Mouse (Mus musculus): ENCODE results near the gene Phlda1. TPM values are rescaled to one million over a fixed set of nuclear protein-coding genes. Genes with fewer than 3 reads are reported as not detected.

Gene Phlda1
- polyA plus RNA-seq (2014; fragmentation: Nextera tagmentation; extraction: Ambion mirVana): 134 and 137 TPM in 2 replicates

DNA sequence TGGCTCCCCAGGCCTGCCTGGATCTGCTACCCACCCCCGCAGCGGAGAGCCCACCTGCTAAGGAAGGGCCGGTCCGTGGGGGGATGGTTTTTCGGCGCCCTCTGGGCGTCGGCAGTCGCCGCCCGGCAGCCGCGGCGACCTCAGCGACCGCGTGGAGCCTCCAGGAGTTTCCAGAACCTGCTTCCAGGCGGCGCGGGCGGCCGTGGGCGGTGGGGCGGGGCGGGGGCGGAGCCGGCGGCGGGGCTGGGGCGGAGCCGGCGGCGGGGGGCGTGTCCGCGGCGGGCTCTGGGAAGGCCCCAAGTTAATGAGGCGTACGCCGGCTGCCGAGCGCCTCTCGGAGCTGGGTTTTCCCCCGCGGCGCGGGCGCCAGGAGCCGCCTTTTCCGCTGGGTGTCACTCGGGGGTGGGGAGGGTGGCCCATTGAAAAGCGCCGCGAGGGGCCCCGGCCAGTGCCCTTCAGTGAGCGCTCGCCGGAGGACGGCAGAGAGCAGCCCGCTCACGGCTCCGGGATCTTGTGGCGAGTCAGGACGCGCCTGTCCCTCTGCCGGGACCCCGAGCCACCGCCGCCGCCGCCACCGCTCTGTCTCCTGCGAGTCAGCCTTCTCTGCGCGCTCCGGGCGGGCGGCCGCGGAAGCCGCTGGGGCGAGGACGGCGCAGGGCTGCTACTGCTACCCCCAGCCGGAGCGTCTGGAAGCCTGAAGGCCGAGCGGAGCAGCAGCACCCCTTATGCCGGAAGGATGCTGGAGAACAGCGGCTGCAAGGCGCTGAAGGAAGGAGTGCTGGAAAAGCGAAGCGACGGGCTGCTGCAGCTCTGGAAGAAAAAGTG, at the start of gene Phlda1:
Phlda1 (plus strand) TSS at position 186 of the 825 bp plus-strand sequence.
- peak; percentile 98 for DNase-seq
- peak; percentile 39 for TF ChIP-seq CTCF (IDR thresholded peaks at IDR 0.05; ENCODE audit: low read depth)

GRCm38 (mm10) chr10:111458088-111458487, 48.0 kb upstream of the Phlda1 start:
- no peak overlapping the region for H3K4me2 ChIP-seq

More for the DNA sequence above, at the start of gene Phlda1:
- H3K4me2 ChIP-seq: peak within 1 kb of the TSS; percentile 83
- peak within 1 kb of the TSS; percentile 91 for H3K4me3 ChIP-seq (ENCODE audit: low read depth, low read length)
- WGBS: under 1% methylated on average over 89 of the region's 94 CpGs
- peak within 1 kb of the TSS; percentile 96 for H3K27ac ChIP-seq (ENCODE audit: low read depth)
- peaks cover 17% of the 10 kb centered on the region; the same call in 1 of the 2 replicates for H3K36me3 ChIP-seq (ENCODE audit: insufficient read depth)
- no peaks in the 10 kb centered on the region for H3K27me3 ChIP-seq (ENCODE audit: insufficient read depth, low read length)
- ATAC-seq (ENCODE audit: insufficient read depth): peak; percentile 94
- H3K4me1 ChIP-seq (ENCODE audit: insufficient read depth): peaks cover 18% of the 10 kb centered on the region
- H3K9ac ChIP-seq: peak within 1 kb of the TSS; percentile 95
- H3K9me3 ChIP-seq (ENCODE audit: low read depth, low read length): no peaks in the 10 kb centered on the region

GRCm38 (mm10) chr10:111459040-111459439, 47.0 kb upstream of the Phlda1 start:
- WGBS: 56% methylated on average over 9 of the region's 9 CpGs

More at GRCm38 (mm10) chr10:111458088-111458487, 48.0 kb upstream of the Phlda1 start:
- no peak overlapping the region for H3K4me3 ChIP-seq (ENCODE audit: low read depth, low read length)
- ATAC-seq (ENCODE audit: insufficient read depth) (no peak), DNase-seq (no peak)
- H3K9me3 ChIP-seq (ENCODE audit: low read depth, low read length): no peaks in the 10 kb centered on the region
- no peaks in the 10 kb centered on the region for H3K4me1 ChIP-seq (ENCODE audit: insufficient read depth)
- WGBS: 63% methylated on average over 7 of the region's 7 CpGs
- no peaks in the 10 kb centered on the region for H3K27me3 ChIP-seq (ENCODE audit: insufficient read depth, low read length)
- H3K36me3 ChIP-seq (ENCODE audit: insufficient read depth): no peaks in the 10 kb centered on the region
- no peak overlapping the region for H3K27ac ChIP-seq (ENCODE audit: low read depth)
- no peak overlapping the region for H3K9ac ChIP-seq
- no peak for TF ChIP-seq CTCF (IDR thresholded peaks at IDR 0.05; ENCODE audit: low read depth)

DNA sequence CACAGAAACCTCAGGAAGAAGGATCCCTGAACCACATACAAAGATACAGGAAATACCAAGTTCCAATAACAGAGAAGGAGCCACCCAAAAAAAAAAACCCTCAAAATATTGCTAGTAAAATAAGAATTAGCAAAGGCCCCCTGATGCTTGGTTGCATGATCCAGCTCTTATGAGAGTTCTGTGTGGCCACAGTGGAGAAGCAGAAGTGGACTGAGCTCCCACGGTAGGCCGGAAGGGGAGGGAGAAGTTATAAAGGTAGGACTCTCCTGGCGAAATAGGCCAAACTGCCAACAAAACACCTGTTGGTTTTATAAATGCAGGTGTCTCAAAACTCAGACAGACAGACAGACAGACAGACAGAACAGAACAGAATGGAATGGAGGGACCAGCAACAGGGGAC, 46.2 kb upstream of the Phlda1 start:
- ATAC-seq (ENCODE audit: insufficient read depth) (no peak), DNase-seq (no peak)
- Histone ChIP-seq H3K27ac (ENCODE audit: low read depth) (no peak overlapping the region), H3K4me3 (ENCODE audit: low read depth, low read length) (no peak overlapping the region), H3K9me3 (ENCODE audit: low read depth, low read length) (no peaks in the 10 kb centered on the region), H3K4me2 (no peak overlapping the region), H3K4me1 (ENCODE audit: insufficient read depth) (no peaks in the 10 kb centered on the region), H3K27me3 (ENCODE audit: insufficient read depth, low read length) (no peaks in the 10 kb centered on the region), H3K9ac (no peak overlapping the region), H3K36me3 (ENCODE audit: insufficient read depth) (no peaks in the 10 kb centered on the region)
- TF ChIP-seq CTCF (IDR thresholded peaks at IDR 0.05; ENCODE audit: low read depth): no peak
- WGBS: 77% methylated on average over 3 of the region's 3 CpGs

More at GRCm38 (mm10) chr10:111459040-111459439, 47.0 kb upstream of the Phlda1 start:
- H3K4me2 ChIP-seq: no peak overlapping the region
- ATAC-seq (ENCODE audit: insufficient read depth): no peak; the same call in 1 of the 2 replicates
- H3K9ac ChIP-seq: no peak overlapping the region
- no peaks in the 10 kb centered on the region for H3K9me3 ChIP-seq (ENCODE audit: low read depth, low read length)
- no peaks in the 10 kb centered on the region for H3K27me3 ChIP-seq (ENCODE audit: insufficient read depth, low read length)
- no peaks in the 10 kb centered on the region for H3K36me3 ChIP-seq (ENCODE audit: insufficient read depth)
- peak; percentile 42 for DNase-seq
- H3K4me3 ChIP-seq (ENCODE audit: low read depth, low read length): no peak overlapping the region
- no peak overlapping the region for H3K27ac ChIP-seq (ENCODE audit: low read depth)
- TF ChIP-seq CTCF (IDR thresholded peaks at IDR 0.05; ENCODE audit: low read depth): no peak
- H3K4me1 ChIP-seq (ENCODE audit: insufficient read depth): no peaks in the 10 kb centered on the region

DNA sequence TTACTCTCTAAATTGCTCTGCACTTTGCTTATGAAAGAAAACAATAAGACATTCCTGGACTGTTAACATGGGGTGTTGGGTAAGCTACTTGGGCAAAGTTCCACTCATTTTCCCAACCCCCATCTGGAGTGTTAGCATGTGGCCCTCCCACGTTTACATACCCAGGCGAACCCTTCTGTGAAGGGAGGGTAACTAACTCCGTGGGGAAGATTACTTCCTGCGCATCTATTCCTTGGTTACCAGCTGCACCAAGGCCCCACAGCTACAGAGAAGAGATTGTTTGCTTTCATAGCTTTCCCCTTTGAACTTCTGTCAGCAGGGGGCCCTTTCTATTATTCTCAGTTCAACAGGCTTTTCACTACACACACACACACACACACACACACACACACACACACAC, 45.7 kb upstream of the Phlda1 start:
- ATAC-seq (ENCODE audit: insufficient read depth): peak; percentile 28; the same call in 1 of the 2 replicates

GRCm38 (mm10) chr10:111464833-111465232, 41.3 kb upstream of the Phlda1 start:
- H3K4me3 ChIP-seq (ENCODE audit: low read depth, low read length): no peak overlapping the region
- no peaks in the 10 kb centered on the region for H3K27me3 ChIP-seq (ENCODE audit: insufficient read depth, low read length)
- H3K9ac ChIP-seq: no peak overlapping the region
- no peak overlapping the region for H3K27ac ChIP-seq (ENCODE audit: low read depth)
- H3K4me2 ChIP-seq: no peak overlapping the region
- TF ChIP-seq CTCF (IDR thresholded peaks at IDR 0.05; ENCODE audit: low read depth): no peak
- no peaks in the 10 kb centered on the region for H3K36me3 ChIP-seq (ENCODE audit: insufficient read depth)
- no peaks in the 10 kb centered on the region for H3K9me3 ChIP-seq (ENCODE audit: low read depth, low read length)
- H3K4me1 ChIP-seq (ENCODE audit: insufficient read depth): no peaks in the 10 kb centered on the region
- DNase-seq: no peak
- no peak for ATAC-seq (ENCODE audit: insufficient read depth)
- 80% methylated on average over 1 of the region's 1 CpGs for WGBS

More for the DNA sequence above, 45.7 kb upstream of the Phlda1 start:
- Histone ChIP-seq H3K9ac (no peak overlapping the region), H3K9me3 (ENCODE audit: low read depth, low read length) (no peaks in the 10 kb centered on the region), H3K4me3 (ENCODE audit: low read depth, low read length) (no peak overlapping the region), H3K36me3 (ENCODE audit: insufficient read depth) (no peaks in the 10 kb centered on the region), H3K4me1 (ENCODE audit: insufficient read depth) (no peaks in the 10 kb centered on the region), H3K27ac (ENCODE audit: low read depth) (no peak overlapping the region), H3K27me3 (ENCODE audit: insufficient read depth, low read length) (no peaks in the 10 kb centered on the region), H3K4me2 (no peak overlapping the region)
- no peak for DNase-seq
- 17% methylated on average over 4 of the region's 4 CpGs for WGBS
- no peak for TF ChIP-seq CTCF (IDR thresholded peaks at IDR 0.05; ENCODE audit: low read depth)

DNA sequence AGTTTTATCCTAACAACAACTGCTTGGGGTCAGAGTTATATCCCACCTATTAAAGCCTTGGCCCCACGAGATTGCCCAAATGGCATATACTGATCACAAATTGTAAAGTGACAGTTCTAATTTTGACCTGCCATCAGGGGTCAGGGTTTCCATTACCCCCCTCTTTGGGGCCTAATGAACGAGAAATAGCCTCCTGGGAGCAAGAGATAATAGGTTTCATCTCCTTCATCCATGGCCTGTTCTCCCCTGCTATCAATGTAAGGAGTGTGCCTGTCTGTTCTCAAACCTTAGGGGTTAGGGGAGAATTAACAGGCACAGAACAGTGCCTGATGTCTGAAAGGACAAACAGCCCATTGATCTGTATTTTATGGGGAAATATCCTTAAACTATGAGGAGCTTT, 40.7 kb upstream of the Phlda1 start:
- H3K9me3 ChIP-seq (ENCODE audit: low read depth, low read length): no peaks in the 10 kb centered on the region
- 53% methylated on average over 2 of the region's 2 CpGs for whole genome bisulfite sequencing
- no peak overlapping the region for H3K27ac ChIP-seq (ENCODE audit: low read depth)
- ATAC-seq (ENCODE audit: insufficient read depth) (no peak), DNase-seq (no peak)
- no peaks in the 10 kb centered on the region for H3K4me1 ChIP-seq (ENCODE audit: insufficient read depth)
- H3K27me3 ChIP-seq (ENCODE audit: insufficient read depth, low read length): no peaks in the 10 kb centered on the region
- no peaks in the 10 kb centered on the region for H3K36me3 ChIP-seq (ENCODE audit: insufficient read depth)
- H3K9ac ChIP-seq: no peak overlapping the region
- no peak overlapping the region for H3K4me2 ChIP-seq
- no peak overlapping the region for H3K4me3 ChIP-seq (ENCODE audit: low read depth, low read length)
- no peak for TF ChIP-seq CTCF (IDR thresholded peaks at IDR 0.05; ENCODE audit: low read depth)
